9 mouse cellular contexts compared by ENCODE assay signal in the genomic region with DNA sequence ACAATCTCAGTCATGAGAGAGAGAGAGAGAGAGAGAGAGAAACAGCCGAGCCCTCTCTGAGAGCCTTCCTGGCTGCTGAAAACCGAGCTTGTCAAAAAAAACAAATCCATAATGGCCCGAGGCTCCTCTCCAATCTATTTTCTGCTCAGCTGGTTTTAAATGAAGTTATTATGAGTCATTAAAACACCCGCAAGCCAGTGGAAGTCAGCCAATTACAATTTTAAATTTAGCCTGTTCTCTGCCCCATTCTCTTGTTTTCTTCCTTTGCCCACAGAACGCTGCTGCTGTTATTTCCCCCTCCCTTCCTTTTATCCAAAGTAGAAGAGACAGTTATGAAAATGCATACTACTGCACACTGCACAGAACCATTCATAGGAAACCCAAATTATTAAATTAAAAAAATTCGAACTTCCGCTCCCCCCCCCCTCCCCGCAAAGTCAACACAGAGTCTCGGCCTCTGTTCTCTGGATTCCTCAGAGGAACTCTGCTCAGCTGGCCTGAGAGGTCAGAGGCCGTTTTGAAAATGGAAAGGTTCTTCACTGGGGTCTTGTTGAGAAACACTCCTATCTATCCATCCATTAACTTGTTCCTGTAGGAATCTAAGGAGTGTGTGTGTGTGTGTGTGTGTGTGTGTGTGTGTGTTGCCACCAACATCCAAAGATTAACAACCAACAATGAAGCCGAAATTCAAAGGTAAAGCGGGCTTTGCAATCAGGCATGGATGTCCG.
A peak's percentile ranks its signal among the peaks of the same experiment; 100 is the strongest.
DNase-seq lines count a peak whose midpoint lies in the region; ATAC-seq and TF ChIP-seq lines count a peak whose summit lies in the region.
"Had no signal": no experiment of that assay in that cellular context is flagged by ENCODE, and none has a peak within 500 bp of the region (broad histone marks: within the 10 kb centered on the region; RNA-seq: fewer than 3 reads in every experiment).

No protein-coding gene starts in this region.

- H3K27me3 ChIP-seq in kidney, adult 2 months (replicated peaks; ENCODE audit: control insufficient read depth, insufficient read depth, low read length): no peaks in the 10 kb centered on the region
- H3K27me3 ChIP-seq in kidney, embryonic 14.5 days (ENCODE audit: control insufficient read depth, insufficient read depth, low read length): peaks cover 30% of the 10 kb centered on the region
- peaks cover 4% of the 10 kb centered on the region; the same call in 1 of the 2 replicates for H3K27me3 ChIP-seq in neural tube, embryonic 15.5 days (replicated peaks)

- 29% methylated on average over 13 of the region's 13 CpGs for WGBS in kidney, adult 2 months
- WGBS in kidney, embryonic 14.5 days: 35% methylated on average over 13 of the region's 13 CpGs
- 30% methylated on average over 13 of the region's 13 CpGs for WGBS in neural tube, embryonic 15.5 days

- H3K27ac ChIP-seq in kidney, adult 2 months (ENCODE audit: insufficient read depth, low read depth, low read length): peak overlapping the region; percentile 70
- H3K27ac ChIP-seq in kidney, embryonic 14.5 days (ENCODE audit: low read depth, low read length): no peak overlapping the region
- peak overlapping the region; percentile 80 for H3K27ac ChIP-seq in neural tube, embryonic 15.5 days (replicated peaks)
- H3K27ac ChIP-seq: liver, embryonic 14.5 days had no signal

- peak; percentile 88 for DNase-seq in kidney, adult 2 months
- DNase-seq in brain, embryonic 18.5 days (ENCODE audit: low read depth, low spot score): peak; percentile 73
- DNase-seq in frontal cortex, adult 2 months (ENCODE audit: extremely low spot score in 1 of 2, low spot score in 1 of 2): peak; percentile 80 to 91
- peak; percentile 78 to 79 for DNase-seq in layer of hippocampus, adult 8-10 months (ENCODE audit: low spot score in 2 of 2)
- DNase-seq in thymus, adult 18-20 months: no peak

- H3K9me3 ChIP-seq in kidney, embryonic 14.5 days (ENCODE audit: control insufficient read depth, low read length): no peaks in the 10 kb centered on the region
- H3K9me3 ChIP-seq in neural tube, embryonic 15.5 days (replicated peaks): no peaks in the 10 kb centered on the region

- no peak overlapping the region for H3K4me2 ChIP-seq in kidney, embryonic 14.5 days (replicated peaks; ENCODE audit: low read depth, low read length)
- 0 out of 2 replicates have a peak overlapping the region, but pooled peaks have one; percentile 13 for H3K4me2 ChIP-seq in neural tube, embryonic 15.5 days

- TF ChIP-seq CTCF in kidney, adult 2 months (conservative IDR thresholded peaks at IDR 0.05; ENCODE audit: insufficient read depth, insufficient read length, low read depth, low read length): no peak

- no peak for TF ChIP-seq POLR2A in kidney, adult 2 months (IDR thresholded peaks at IDR 0.05; ENCODE audit: low read depth, low read length)

- no peaks in the 10 kb centered on the region for H3K36me3 ChIP-seq in kidney, adult 2 months (ENCODE audit: control insufficient read depth, insufficient read depth, low read length)
- H3K36me3 ChIP-seq in kidney, embryonic 14.5 days (ENCODE audit: control insufficient read depth, insufficient read depth, low read length): no peaks in the 10 kb centered on the region
- H3K36me3 ChIP-seq in neural tube, embryonic 15.5 days: no peaks in the 10 kb centered on the region

- ATAC-seq in kidney, embryonic 14.5 days (ENCODE audit: low FRiP score, low TSS enrichment): no peak
- ATAC-seq in neural tube, embryonic 15.5 days (ENCODE audit: low FRiP score): no peak
- no peak for ATAC-seq in megakaryocyte-erythroid progenitor cell, adult 5-6 weeks (replicated peaks; ENCODE audit: low FRiP score, low TSS enrichment, poor library complexity, severe bottlenecking)

- H3K4me1 ChIP-seq in kidney, adult 2 months (ENCODE audit: control insufficient read depth, insufficient read depth, low read length): peaks cover 64% of the 10 kb centered on the region
- peaks cover 27% of the 10 kb centered on the region; the same call in 1 of the 2 replicates for H3K4me1 ChIP-seq in kidney, embryonic 14.5 days (ENCODE audit: control insufficient read depth, insufficient read depth, low read length)
- H3K4me1 ChIP-seq in neural tube, embryonic 15.5 days: peaks cover 91% of the 10 kb centered on the region

- H3K4me3 ChIP-seq in kidney, adult 2 months (ENCODE audit: insufficient read depth, low read depth, low read length): no peak overlapping the region
- no peak overlapping the region for H3K4me3 ChIP-seq in kidney, embryonic 14.5 days (ENCODE audit: low read length)
- no peak overlapping the region for H3K4me3 ChIP-seq in neural tube, embryonic 15.5 days (replicated peaks)

- H3K9ac ChIP-seq in kidney, embryonic 14.5 days (ENCODE audit: low read depth, low read length): no peak overlapping the region
- H3K9ac ChIP-seq in neural tube, embryonic 15.5 days (replicated peaks): no peak overlapping the region
- H3K9ac ChIP-seq: liver, embryonic 14.5 days had no signal

Comparison
In these comparisons a context has a peak if more than half of its experiments do, and no peak if none do; other contexts are left out.
1. DNase-seq: peak in kidney, adult 2 months (single experiment), brain, embryonic 18.5 days (single experiment), frontal cortex, adult 2 months (2 of 2) and layer of hippocampus, adult 8-10 months (2 of 2); none in thymus, adult 18-20 months (0 of 2).